ENCODE assay signal across 8 mouse cellular contexts in the genomic region with DNA sequence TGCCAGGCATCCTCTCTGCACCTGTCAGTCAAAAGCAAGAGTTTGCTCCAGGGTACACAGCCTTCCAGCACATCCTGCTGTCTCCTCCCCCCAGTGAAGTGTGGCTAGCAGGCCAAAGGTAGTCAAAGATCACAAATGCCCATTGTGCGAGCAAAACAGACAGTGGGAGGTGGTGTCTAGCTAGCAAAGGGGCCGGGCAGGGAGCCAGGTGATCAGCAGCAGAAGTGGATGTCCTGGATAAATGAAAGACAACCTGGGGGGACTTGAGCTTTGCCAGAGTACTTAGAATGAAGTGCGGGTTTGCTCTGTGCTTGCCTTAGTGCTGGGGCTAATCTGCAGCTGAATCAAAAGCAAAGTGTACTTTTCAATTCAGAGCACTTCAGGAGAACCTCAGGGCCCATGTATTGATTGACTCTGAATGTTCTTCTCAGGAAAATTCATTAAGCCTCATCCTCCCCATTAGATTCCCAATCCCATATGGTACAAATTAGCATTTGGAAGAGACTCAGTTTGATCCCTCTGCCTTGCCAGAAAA.
DNase-seq lines count a peak whose midpoint lies in the region; ATAC-seq and TF ChIP-seq lines count a peak whose summit lies in the region.

No protein-coding gene starts in this region.

- ATAC-seq in hindbrain, postnatal 0 days: peak; percentile 47; the same call in 1 of the 2 replicates

- TF ChIP-seq CTCF in hindbrain, postnatal 0 days (IDR thresholded peaks at IDR 0.05; ENCODE audit: low read depth): no peak

- peak; percentile 10 for DNase-seq in adrenal gland, postnatal 14 days
- no peak for DNase-seq in adrenal gland, postnatal 25 days
- DNase-seq in right cerebral cortex, postnatal 10 days (ENCODE audit: low spot score in 2 of 2): peak; percentile 35 to 41
- no peak for DNase-seq in right cerebral cortex, adult 2 months (ENCODE audit: low spot score in 2 of 2)
- peak; percentile 52 for DNase-seq in hindbrain, postnatal 0 days (ENCODE audit: low spot score)
- peak; percentile 45 for DNase-seq in testis, postnatal 14 days (ENCODE audit: low spot score)
- DNase-seq in neural tube, embryonic 10.5 days (ENCODE audit: extremely low spot score, low spot score): no peak
- DNase-seq in frontal cortex, postnatal 14 days (ENCODE audit: low spot score in 2 of 2): no peak

- 27% methylated on average over 3 of the region's 3 CpGs for WGBS in hindbrain, postnatal 0 days

- no peak overlapping the region for H3K9ac ChIP-seq in hindbrain, postnatal 0 days (replicated peaks; ENCODE audit: low read length)

- H3K27ac ChIP-seq in hindbrain, postnatal 0 days: no peak overlapping the region; the same call in 1 of the 2 replicates

- no peaks in the 10 kb centered on the region for H3K9me3 ChIP-seq in hindbrain, postnatal 0 days (ENCODE audit: low read length)

- peaks cover 8% of the 10 kb centered on the region for H3K4me1 ChIP-seq in hindbrain, postnatal 0 days (ENCODE audit: insufficient read depth, low read length)

- no peak overlapping the region for H3K4me3 ChIP-seq in hindbrain, postnatal 0 days (ENCODE audit: low read length)

- no peaks in the 10 kb centered on the region for H3K27me3 ChIP-seq in hindbrain, postnatal 0 days (ENCODE audit: insufficient read depth, low read length)

- no peak overlapping the region for H3K4me2 ChIP-seq in hindbrain, postnatal 0 days (ENCODE audit: low read depth, low read length)

- no peaks in the 10 kb centered on the region for H3K36me3 ChIP-seq in hindbrain, postnatal 0 days (ENCODE audit: insufficient read depth, low read length)

Comparison
In these comparisons a context has a peak if more than half of its experiments do, and no peak if none do; other contexts are left out.
1. DNase-seq: peak in adrenal gland, postnatal 14 days (single experiment), right cerebral cortex, postnatal 10 days (2 of 2), hindbrain, postnatal 0 days (single experiment) and testis, postnatal 14 days (single experiment); none in adrenal gland, postnatal 25 days (single experiment), right cerebral cortex, adult 2 months (0 of 2), neural tube, embryonic 10.5 days (single experiment) and frontal cortex, postnatal 14 days (0 of 2).